9 mouse cellular contexts compared by ENCODE assay signal in genomic region chr16:92428197-92428950, GRCm38 (mm10). TPM values are rescaled to one million over a fixed set of nuclear protein-coding genes. Genes with fewer than 3 reads are reported as not detected.
DNase-seq lines count a peak whose midpoint lies in the region; ATAC-seq and TF ChIP-seq lines count a peak whose summit lies in the region.
"Had no signal": no experiment of that assay in that cellular context is flagged by ENCODE, and none has a peak within 500 bp of the region (broad histone marks: within the 10 kb centered on the region; RNA-seq: fewer than 3 reads in every experiment).

No protein-coding gene starts in this region.

- H3K36me3 ChIP-seq in embryonic facial prominence, embryonic 12.5 days = peaks cover 12% of the 10 kb centered on the region
- H3K36me3 ChIP-seq in liver, postnatal 0 days (replicated peaks; ENCODE audit: insufficient read depth, low read length) = no peaks in the 10 kb centered on the region

- no peak for ATAC-seq in embryonic facial prominence, embryonic 12.5 days (ENCODE audit: insufficient number of reproducible peaks, insufficient read depth, low FRiP score, low TSS enrichment)
- peak; percentile 33; the same call in 1 of the 2 replicates for ATAC-seq in liver, postnatal 0 days
- no peak for ATAC-seq in megakaryocyte, adult 5-6 weeks (ENCODE audit: poor library complexity, severe bottlenecking)
- ATAC-seq: Patski had no signal

- WGBS in embryonic facial prominence, embryonic 12.5 days = 38% methylated on average over 19 of the region's 19 CpGs
- 51% methylated on average over 19 of the region's 19 CpGs for WGBS in liver, postnatal 0 days (ENCODE audit: insufficient replicate concordance)

- H3K4me3 ChIP-seq in left cerebral cortex, adult 2 months = peak overlapping the region; percentile 11; the same call in 1 of the 2 replicates
- H3K4me3 ChIP-seq in embryonic facial prominence, embryonic 12.5 days = no peak overlapping the region
- H3K4me3 ChIP-seq in liver, postnatal 0 days (ENCODE audit: low read depth, low read length) = no peak overlapping the region

- H3K4me1 ChIP-seq in embryonic facial prominence, embryonic 12.5 days = peaks cover 24% of the 10 kb centered on the region
- H3K4me1 ChIP-seq in liver, postnatal 0 days (ENCODE audit: insufficient read depth) = peaks cover 18% of the 10 kb centered on the region

- no peaks in the 10 kb centered on the region for H3K9me3 ChIP-seq in embryonic facial prominence, embryonic 12.5 days
- no peaks in the 10 kb centered on the region for H3K9me3 ChIP-seq in liver, postnatal 0 days (ENCODE audit: low read length)

- TF ChIP-seq CTCF in left cerebral cortex, adult 2 months (IDR thresholded peaks at IDR 0.05) = peak; percentile 17
- TF ChIP-seq CTCF in liver, postnatal 0 days (IDR thresholded peaks at IDR 0.05; ENCODE audit: low read depth) = no peak; the same call in 1 of the 2 replicates

- H3K27ac ChIP-seq in left cerebral cortex, adult 2 months = no peak overlapping the region
- peak overlapping the region; percentile 57; the same call in 1 of the 2 replicates for H3K27ac ChIP-seq in embryonic facial prominence, embryonic 12.5 days
- H3K27ac ChIP-seq in liver, postnatal 0 days (ENCODE audit: low read depth) = peak overlapping the region; percentile 19; the same call in 1 of the 2 replicates

- H3K9ac ChIP-seq in embryonic facial prominence, embryonic 12.5 days = no peak overlapping the region
- H3K9ac ChIP-seq in liver, postnatal 0 days (replicated peaks) = no peak overlapping the region

- no peak overlapping the region for H3K4me2 ChIP-seq in embryonic facial prominence, embryonic 12.5 days (replicated peaks)
- no peak overlapping the region for H3K4me2 ChIP-seq in liver, postnatal 0 days (ENCODE audit: low read depth, low read length)

- no peaks in the 10 kb centered on the region for H3K27me3 ChIP-seq in embryonic facial prominence, embryonic 12.5 days
- H3K27me3 ChIP-seq in liver, postnatal 0 days (ENCODE audit: insufficient read depth, low read length) = no peaks in the 10 kb centered on the region
- H3K27me3 ChIP-seq: Patski had no signal

- no peak for DNase-seq in left cerebral cortex, adult 2 months (ENCODE audit: extremely low spot score in 1 of 2, low spot score in 2 of 2)
- no peak for DNase-seq in left cerebral cortex, adult 9 months (ENCODE audit: low spot score in 2 of 2)
- DNase-seq in heart, postnatal 10 days = peak; percentile 81 to 86
- DNase-seq in liver, postnatal 0 days = no peak
- no peak for DNase-seq in spleen, postnatal 36 days (ENCODE audit: low spot score in 2 of 2)
- DNase-seq in cerebellum, adult 11 months = no peak

- intact Hi-C loops in left cerebral cortex, adult 2 months (cut with DNase I) = no loop called here
- intact Hi-C loops in heart, postnatal 10 days (cut with DNase I) = loop anchor here (2.0 kb wide), 1 partner anchor 30 kb away; no protein-coding TSS in a partner anchor

- TF ChIP-seq EP300 in liver, postnatal 0 days (IDR thresholded peaks at IDR 0.05; ENCODE audit: low read depth) = no peak

RNA-seq across cellular contexts. Expression of gene Rcan1, which starts 42.3 kb away (rescaled TPM):
- 10 to 100 TPM; 57.0 to 63.6 TPM for total RNA-seq in left cerebral cortex, adult 2 months (2021)
- 36.7 and 38.6 TPM in 2 replicates for polyA plus RNA-seq in embryonic facial prominence, embryonic 12.5 days (2016; fragmentation: Nextera tagmentation; extraction: Ambion mirVana)
- total RNA-seq in heart, postnatal 10 days (2021) = 10 to 100 TPM; 87.4 to 90.2 TPM
- polyA plus RNA-seq in liver, postnatal 0 days (2015; fragmentation: Nextera tagmentation; extraction: Ambion mirVana) = 9.9 and 12.0 TPM in 2 replicates
- 8.6 and 8.8 TPM in 2 replicates for total RNA-seq in megakaryocyte, adult 5-6 weeks (2015)
- total RNA-seq in megakaryocyte, adult 5-6 weeks (2017) = 8.8 and 11.5 TPM in 2 replicates

RNA-seq across cellular contexts. Expression of gene Clic6, which starts 57.2 kb away (rescaled TPM):
- total RNA-seq in left cerebral cortex, adult 2 months (2021) = 1 to 10 TPM; 1.7 to 2.6 TPM
- polyA plus RNA-seq in embryonic facial prominence, embryonic 12.5 days (2016; fragmentation: Nextera tagmentation; extraction: Ambion mirVana) = 4.0 and 4.4 TPM in 2 replicates
- under 1 TPM; 0.12 to 0.29 TPM for total RNA-seq in heart, postnatal 10 days (2021)
- 0.31 and 0.32 TPM in 2 replicates for polyA plus RNA-seq in liver, postnatal 0 days (2015; fragmentation: Nextera tagmentation; extraction: Ambion mirVana)
- total RNA-seq in megakaryocyte, adult 5-6 weeks (2015) = not detected in 2 replicates
- not detected in 2 replicates for total RNA-seq in megakaryocyte, adult 5-6 weeks (2017)

Comparison
In these comparisons a context has a peak if more than half of its experiments do, and no peak if none do; other contexts are left out.
1. DNase-seq: peak in heart, postnatal 10 days (2 of 2); none in left cerebral cortex, adult 2 months (0 of 2), left cerebral cortex, adult 9 months (0 of 2), liver, postnatal 0 days (single experiment), spleen, postnatal 36 days (0 of 2) and cerebellum, adult 11 months (single experiment).
2. RNA of gene Rcan1, which starts 42.3 kb away (total RNA-seq): 87.4 to 90.2 TPM in heart, postnatal 10 days and 57.0 to 63.6 TPM in left cerebral cortex, adult 2 months; 8.6 to 11.5 TPM in megakaryocyte, adult 5-6 weeks; every median in the first group is over 4 times any median in the second.